Mouse (Mus musculus): Measurements from ENCODE around the gene Ppp1r3d.

Gene Ppp1r3d

GRCm38 (mm10) chr2:178413481-178414260, 601 bp downstream of the Ppp1r3d start:
- peak; percentile 16 for DNase-seq (ENCODE audit: inconsistent ontology term)

GRCm38 (mm10) chr2:178413081-178413480, 1.2 kb downstream of the Ppp1r3d start:
- peak; percentile 9 for DNase-seq (ENCODE audit: inconsistent ontology term)

- DNase-seq (ENCODE audit: inconsistent ontology term): peak; percentile 54
Measured at GRCm38 (mm10) chr2:178412598-178412997, 1.7 kb downstream of the Ppp1r3d start.

- no peak for DNase-seq (ENCODE audit: inconsistent ontology term)
Measured at GRCm38 (mm10) chr2:178410286-178410685, 4.0 kb downstream of the Ppp1r3d start.

GRCm38 (mm10) chr2:178409024-178409423, 5.2 kb downstream of the Ppp1r3d start:
- DNase-seq (ENCODE audit: inconsistent ontology term): no peak

- no peak for DNase-seq (ENCODE audit: inconsistent ontology term)
Measured at GRCm38 (mm10) chr2:178407053-178407815, 7.0 kb downstream of the Ppp1r3d start, which contains the start of gene Sycp2. Sycp2 (minus strand) TSS chr2:178407685.
